Mouse (Mus musculus): Measurements from ENCODE around the gene Plcb4.

Gene Plcb4

GRCm38 (mm10) chr2:135808342-135808741 is 149.5 kb downstream of the Plcb4 start:
- no peak for DNase-seq (ENCODE audit: low spot score in 2 of 2)

GRCm38 (mm10) chr2:135810841-135811240 is 152.0 kb downstream of the Plcb4 start:
- DNase-seq (ENCODE audit: low spot score in 2 of 2) = no peak

GRCm38 (mm10) chr2:135811453-135812101 is 152.8 kb downstream of the Plcb4 start:
- no peak for DNase-seq (ENCODE audit: low spot score in 2 of 2)

GRCm38 (mm10) chr2:135812701-135813246 is 154.0 kb downstream of the Plcb4 start:
- no peak for DNase-seq (ENCODE audit: low spot score in 2 of 2)

- no peak for DNase-seq (ENCODE audit: low spot score in 2 of 2)
Measured at GRCm38 (mm10) chr2:135820691-135821090, 161.9 kb downstream of the Plcb4 start.

GRCm38 (mm10) chr2:135823690-135824089 is 164.9 kb downstream of the Plcb4 start:
- no peak for DNase-seq (ENCODE audit: low spot score in 2 of 2)

- no peak for DNase-seq (ENCODE audit: low spot score in 2 of 2)
Measured at GRCm38 (mm10) chr2:135824757-135825156, 165.9 kb downstream of the Plcb4 start.

- no peak for DNase-seq (ENCODE audit: low spot score in 2 of 2)
Measured at GRCm38 (mm10) chr2:135825645-135826044, 166.8 kb downstream of the Plcb4 start.

GRCm38 (mm10) chr2:135826616-135827360 is 168.0 kb downstream of the Plcb4 start:
- no peak for DNase-seq (ENCODE audit: low spot score in 2 of 2)

GRCm38 (mm10) chr2:135828446-135828845 is 169.6 kb downstream of the Plcb4 start:
- DNase-seq (ENCODE audit: low spot score in 2 of 2) = no peak

- DNase-seq (ENCODE audit: low spot score in 2 of 2) = no peak
Measured at GRCm38 (mm10) chr2:135833743-135834142, 174.9 kb downstream of the Plcb4 start.

GRCm38 (mm10) chr2:135834435-135834834 is 175.6 kb downstream of the Plcb4 start:
- no peak for DNase-seq (ENCODE audit: low spot score in 2 of 2)

- DNase-seq (ENCODE audit: low spot score in 2 of 2) = no peak
Measured at GRCm38 (mm10) chr2:135835911-135836310, 177.1 kb downstream of the Plcb4 start.

GRCm38 (mm10) chr2:135836426-135836825 is 177.6 kb downstream of the Plcb4 start:
- DNase-seq (ENCODE audit: low spot score in 2 of 2) = no peak

- no peak for DNase-seq (ENCODE audit: low spot score in 2 of 2)
Measured at GRCm38 (mm10) chr2:135837730-135838129, 178.9 kb downstream of the Plcb4 start.

GRCm38 (mm10) chr2:135838135-135838534 is 179.3 kb downstream of the Plcb4 start:
- no peak for DNase-seq (ENCODE audit: low spot score in 2 of 2)

GRCm38 (mm10) chr2:135838651-135839286 is 180.0 kb downstream of the Plcb4 start:
- no peak for DNase-seq (ENCODE audit: low spot score in 2 of 2)

- DNase-seq (ENCODE audit: low spot score in 2 of 2) = no peak
Measured at GRCm38 (mm10) chr2:135843721-135844120, 184.9 kb downstream of the Plcb4 start.

- DNase-seq (ENCODE audit: low spot score in 2 of 2) = no peak
Measured at GRCm38 (mm10) chr2:135846903-135847302, 188.1 kb downstream of the Plcb4 start.

- DNase-seq (ENCODE audit: low spot score in 2 of 2) = no peak
Measured at GRCm38 (mm10) chr2:135847738-135848137, 188.9 kb downstream of the Plcb4 start.

GRCm38 (mm10) chr2:135848169-135848568 is 189.4 kb downstream of the Plcb4 start:
- DNase-seq (ENCODE audit: low spot score in 2 of 2) = no peak

GRCm38 (mm10) chr2:135851964-135852363 is 193.2 kb downstream of the Plcb4 start:
- no peak for DNase-seq (ENCODE audit: low spot score in 2 of 2)
